Mouse (Mus musculus): ENCODE measurements at regions not wholly inside any gene's neighbourhood (a gene's known extent, or its start where the extent isn't known, plus 50 kb on each side); places are given as distances from the start of the nearest gene placed in this dataset.

DNA sequence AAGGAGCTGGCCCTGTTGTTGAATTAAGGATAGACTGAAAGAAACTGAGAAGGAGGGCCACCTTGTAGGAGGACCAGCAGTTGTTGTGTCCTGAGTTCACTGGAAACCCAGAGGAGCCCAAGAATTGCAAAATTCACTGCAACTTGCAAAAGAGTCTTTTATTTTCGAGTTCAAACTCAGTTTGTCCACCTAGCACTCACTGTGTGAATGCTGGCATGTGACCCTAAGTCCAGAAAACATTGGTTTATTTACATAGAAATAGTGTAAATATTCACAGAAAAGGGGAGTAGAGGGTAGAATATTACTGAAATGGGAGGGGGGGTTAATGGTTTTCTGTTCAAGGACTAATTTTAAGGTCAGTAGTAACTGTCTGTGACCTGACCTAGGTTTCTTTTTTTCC, 394.7 kb downstream of the 4933405O20Rik start:
- 67% methylated on average over 1 of the region's 1 CpGs for WGBS
- Histone ChIP-seq H3K9me3 (no peaks in the 10 kb centered on the region), H3K27me3 (no peaks in the 10 kb centered on the region), H3K4me3 (replicated peaks) (no peak overlapping the region), H3K9ac (replicated peaks) (no peak overlapping the region), H3K4me1 (replicated peaks) (no peaks in the 10 kb centered on the region), H3K27ac (no peak overlapping the region), H3K36me3 (no peaks in the 10 kb centered on the region), H3K4me2 (replicated peaks) (no peak overlapping the region)
- ATAC-seq: no peak

DNA sequence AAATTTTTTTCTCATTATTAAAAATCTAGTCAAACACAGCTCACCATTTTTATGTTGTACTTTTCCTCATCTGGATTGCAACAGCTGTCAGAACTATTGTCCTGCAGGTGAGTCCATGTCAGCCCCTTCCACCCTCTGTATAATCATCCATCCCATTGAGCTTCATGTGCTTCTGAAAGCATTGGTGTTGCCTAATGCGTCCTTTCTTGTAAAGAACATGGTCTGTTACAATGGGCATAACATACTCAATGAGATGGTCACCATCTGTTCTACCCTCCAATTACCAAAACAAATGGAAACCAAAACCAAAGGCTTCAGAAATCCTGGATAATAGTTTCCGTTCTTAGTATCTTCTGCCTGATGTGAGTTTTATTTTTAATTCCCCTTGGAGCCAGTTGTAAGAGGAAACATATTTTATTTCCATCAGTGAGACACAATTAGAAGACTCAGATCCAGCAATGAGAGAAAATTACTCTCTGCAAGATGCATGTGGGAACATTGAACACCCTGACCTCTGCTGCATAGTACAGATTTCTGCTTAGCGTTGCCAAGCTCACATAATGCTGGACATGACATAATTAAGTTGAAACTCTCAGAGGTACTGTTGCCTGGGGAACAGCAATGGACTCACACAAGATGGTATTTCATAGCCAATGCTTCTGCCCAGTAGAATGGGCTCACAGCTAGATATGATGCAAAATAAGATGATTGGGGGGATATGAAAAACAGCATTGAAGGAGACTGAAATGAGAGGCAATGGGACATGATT, 443.1 kb downstream of the 4933405O20Rik start:
- H3K4me1 ChIP-seq (replicated peaks): 0 out of 2 replicates have a peak, but pooled peaks cover 7% of the 10 kb centered on the region
- H3K9ac ChIP-seq (replicated peaks): no peak overlapping the region
- H3K27me3 ChIP-seq: no peaks in the 10 kb centered on the region
- 50% methylated on average over 3 of the region's 3 CpGs for WGBS
- no peaks in the 10 kb centered on the region for H3K36me3 ChIP-seq
- H3K4me2 ChIP-seq (replicated peaks): no peak overlapping the region
- H3K27ac ChIP-seq: no peak overlapping the region
- peak; percentile 69 for ATAC-seq
- no peak overlapping the region for H3K4me3 ChIP-seq (replicated peaks)
- H3K9me3 ChIP-seq: no peaks in the 10 kb centered on the region

GRCm38 (mm10) chr7:51051496-51051895, 452.5 kb downstream of the 4933405O20Rik start:
- Histone ChIP-seq H3K27ac (no peak overlapping the region), H3K4me1 (replicated peaks) (no peaks in the 10 kb centered on the region), H3K9me3 (no peaks in the 10 kb centered on the region), H3K4me2 (replicated peaks) (no peak overlapping the region), H3K36me3 (no peaks in the 10 kb centered on the region), H3K4me3 (replicated peaks) (no peak overlapping the region), H3K9ac (replicated peaks) (no peak overlapping the region), H3K27me3 (no peaks in the 10 kb centered on the region)
- ATAC-seq: no peak
- WGBS: 89% methylated on average over 3 of the region's 3 CpGs

GRCm38 (mm10) chr7:51068376-51068775, 442.5 kb upstream of the Ano5 start:
- 14% methylated on average over 1 of the region's 1 CpGs for WGBS

GRCm38 (mm10) chr7:51093774-51094173, 417.1 kb upstream of the Ano5 start:
- H3K27me3 ChIP-seq: no peaks in the 10 kb centered on the region
- no peaks in the 10 kb centered on the region for H3K36me3 ChIP-seq
- no peak overlapping the region for H3K4me2 ChIP-seq (replicated peaks)
- H3K4me3 ChIP-seq (replicated peaks): no peak overlapping the region
- 78% methylated on average over 3 of the region's 3 CpGs for WGBS
- H3K4me1 ChIP-seq (replicated peaks): no peaks in the 10 kb centered on the region
- no peak overlapping the region for H3K9ac ChIP-seq (replicated peaks)
- no peak overlapping the region for H3K27ac ChIP-seq
- no peak for ATAC-seq
- H3K9me3 ChIP-seq: no peaks in the 10 kb centered on the region

More at GRCm38 (mm10) chr7:51068376-51068775, 442.5 kb upstream of the Ano5 start:
- ATAC-seq: no peak
- Histone ChIP-seq H3K4me3 (replicated peaks) (no peak overlapping the region), H3K27me3 (no peaks in the 10 kb centered on the region), H3K4me1 (replicated peaks) (no peaks in the 10 kb centered on the region), H3K9ac (replicated peaks) (no peak overlapping the region), H3K36me3 (no peaks in the 10 kb centered on the region), H3K4me2 (replicated peaks) (no peak overlapping the region), H3K9me3 (no peaks in the 10 kb centered on the region), H3K27ac (no peak overlapping the region)

- no peak overlapping the region for H3K4me3 ChIP-seq (replicated peaks)
- no peaks in the 10 kb centered on the region for H3K9me3 ChIP-seq
- H3K36me3 ChIP-seq: no peaks in the 10 kb centered on the region
- no peaks in the 10 kb centered on the region for H3K27me3 ChIP-seq
- H3K4me2 ChIP-seq (replicated peaks): no peak overlapping the region
- ATAC-seq: peak; percentile 48; the same call in 1 of the 2 replicates
- H3K9ac ChIP-seq (replicated peaks): no peak overlapping the region
- 69% methylated on average over 2 of the region's 2 CpGs for WGBS
- no peaks in the 10 kb centered on the region for H3K4me1 ChIP-seq (replicated peaks)
- no peak overlapping the region for H3K27ac ChIP-seq
Observed at GRCm38 (mm10) chr7:51101166-51101565, 409.7 kb upstream of the Ano5 start.

GRCm38 (mm10) chr7:51140796-51141195, 370.0 kb upstream of the Ano5 start:
- no peaks in the 10 kb centered on the region for H3K4me1 ChIP-seq (replicated peaks)
- H3K36me3 ChIP-seq: no peaks in the 10 kb centered on the region
- ATAC-seq: no peak
- no peak overlapping the region for H3K27ac ChIP-seq
- H3K9me3 ChIP-seq: no peaks in the 10 kb centered on the region
- H3K27me3 ChIP-seq: no peaks in the 10 kb centered on the region
- no peak overlapping the region for H3K4me2 ChIP-seq (replicated peaks)
- 88% methylated on average over 4 of the region's 4 CpGs for WGBS
- no peak overlapping the region for H3K4me3 ChIP-seq (replicated peaks)
- H3K9ac ChIP-seq (replicated peaks): no peak overlapping the region

DNA sequence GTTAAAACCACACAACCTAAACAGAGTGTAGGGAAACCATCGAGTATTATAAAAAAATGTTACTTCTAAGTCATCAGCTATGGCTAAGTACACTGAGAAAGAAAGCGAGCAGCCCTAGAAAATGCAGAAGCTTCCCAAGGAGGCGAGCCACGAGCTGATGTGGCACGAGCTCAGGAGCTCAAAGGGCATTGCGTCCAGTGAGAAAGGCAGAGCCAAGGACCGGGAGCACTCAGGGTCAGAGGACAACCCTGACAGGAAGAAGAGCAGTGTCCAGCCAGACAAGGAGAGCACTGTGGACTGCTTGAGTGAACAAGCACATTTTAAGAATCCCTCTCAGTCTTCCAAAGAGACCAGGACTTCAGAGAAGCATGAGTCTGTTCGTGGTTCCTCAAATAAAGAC, 335.6 kb upstream of the Ano5 start:
- no peaks in the 10 kb centered on the region for H3K27me3 ChIP-seq
- H3K9ac ChIP-seq (replicated peaks): no peak overlapping the region
- H3K9me3 ChIP-seq: no peaks in the 10 kb centered on the region
- ATAC-seq: no peak
- H3K4me2 ChIP-seq (replicated peaks): no peak overlapping the region
- H3K27ac ChIP-seq: no peak overlapping the region
- H3K4me1 ChIP-seq (replicated peaks): no peaks in the 10 kb centered on the region
- H3K4me3 ChIP-seq (replicated peaks): no peak overlapping the region
- WGBS: 44% methylated on average over 8 of the region's 8 CpGs
- no peaks in the 10 kb centered on the region for H3K36me3 ChIP-seq

- no peaks in the 10 kb centered on the region for H3K27me3 ChIP-seq
- no peaks in the 10 kb centered on the region for H3K9me3 ChIP-seq
- ATAC-seq: no peak
- no peak overlapping the region for H3K4me3 ChIP-seq (replicated peaks)
- H3K36me3 ChIP-seq: no peaks in the 10 kb centered on the region
- no peak overlapping the region for H3K4me2 ChIP-seq (replicated peaks)
- no peak overlapping the region for H3K9ac ChIP-seq (replicated peaks)
- no peak overlapping the region for H3K27ac ChIP-seq
- 80% methylated on average over 6 of the region's 6 CpGs for WGBS
- H3K4me1 ChIP-seq (replicated peaks): no peaks in the 10 kb centered on the region
Observed at GRCm38 (mm10) chr7:51215487-51216232, 295.2 kb upstream of the Ano5 start.

DNA sequence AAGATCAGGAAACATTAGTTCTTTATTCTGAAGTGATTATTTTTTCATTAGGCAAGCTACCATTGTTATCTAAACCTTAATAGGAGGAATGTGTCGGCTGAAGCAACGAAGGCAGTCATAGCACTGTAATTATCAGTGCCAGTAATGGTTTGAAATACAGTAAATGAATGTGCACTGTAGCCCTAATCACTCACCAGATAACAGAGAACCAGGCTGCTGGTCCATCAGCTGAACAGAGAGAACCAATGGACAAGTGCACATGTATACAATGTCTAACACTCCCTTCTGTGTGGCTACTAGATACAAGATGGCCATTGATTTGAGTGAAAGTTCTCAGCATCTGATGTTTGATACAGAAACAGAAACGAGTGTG, 294.6 kb upstream of the Ano5 start:
- no peak overlapping the region for H3K27ac ChIP-seq
- no peaks in the 10 kb centered on the region for H3K9me3 ChIP-seq
- ATAC-seq: no peak
- WGBS: 75% methylated on average over 3 of the region's 3 CpGs
- no peak overlapping the region for H3K4me2 ChIP-seq (replicated peaks)
- no peak overlapping the region for H3K4me3 ChIP-seq (replicated peaks)
- H3K4me1 ChIP-seq (replicated peaks): no peaks in the 10 kb centered on the region
- H3K27me3 ChIP-seq: no peaks in the 10 kb centered on the region
- no peak overlapping the region for H3K9ac ChIP-seq (replicated peaks)
- no peaks in the 10 kb centered on the region for H3K36me3 ChIP-seq

DNA sequence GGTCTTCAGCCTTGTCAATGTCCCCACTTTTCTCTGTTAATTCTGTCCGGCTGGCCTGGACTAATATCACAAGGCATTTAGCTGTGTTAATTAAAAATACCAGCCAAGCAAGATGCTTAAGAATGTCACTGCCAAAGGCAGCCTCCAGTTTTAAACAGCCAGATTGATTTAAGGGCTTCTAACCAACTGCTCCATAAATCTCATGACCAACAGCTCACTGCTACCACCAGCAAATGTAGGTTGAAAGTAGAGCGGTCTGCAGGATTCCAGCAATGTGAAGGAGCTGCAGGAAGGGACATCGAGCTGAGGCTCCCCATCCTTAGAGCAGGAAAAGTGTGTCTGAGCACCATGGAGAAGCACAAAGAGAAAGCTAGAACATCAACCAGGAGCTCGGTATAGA, 289.5 kb upstream of the Ano5 start:
- Histone ChIP-seq H3K4me3 (replicated peaks) (no peak overlapping the region), H3K4me1 (replicated peaks) (no peaks in the 10 kb centered on the region), H3K9ac (replicated peaks) (no peak overlapping the region), H3K27me3 (no peaks in the 10 kb centered on the region), H3K36me3 (no peaks in the 10 kb centered on the region), H3K9me3 (no peaks in the 10 kb centered on the region), H3K27ac (no peak overlapping the region), H3K4me2 (replicated peaks) (no peak overlapping the region)
- WGBS: 94% methylated on average over 4 of the region's 4 CpGs
- ATAC-seq: no peak

- Histone ChIP-seq H3K4me1 (replicated peaks) (no peaks in the 10 kb centered on the region), H3K27ac (no peak overlapping the region), H3K9ac (replicated peaks) (no peak overlapping the region), H3K36me3 (no peaks in the 10 kb centered on the region), H3K4me3 (replicated peaks) (no peak overlapping the region), H3K27me3 (no peaks in the 10 kb centered on the region), H3K4me2 (replicated peaks) (no peak overlapping the region), H3K9me3 (no peaks in the 10 kb centered on the region)
- no peak for ATAC-seq
- WGBS: 85% methylated on average over 1 of the region's 1 CpGs
Observed at GRCm38 (mm10) chr7:51221806-51222205, 289.0 kb upstream of the Ano5 start.
